Mouse (Mus musculus): ENCODE measurements around the gene Mis12. TPM values are rescaled to one million over a fixed set of nuclear protein-coding genes. Genes with fewer than 3 reads are reported as not detected.

The Mis12 gene
- polyA plus RNA-seq (2012; rRNA removed) = 37.1 and 38.8 TPM in 2 replicates

GRCm38 (mm10) chr11:71019201-71020068, at the start of gene Mis12, which contains the start of gene Derl2:
TSS of gene Mis12 (plus strand) at chr11:71019611.
TSS of gene Derl2 (minus strand) at chr11:71019841.

GRCm38 (mm10) chr11:70969821-70970559, 49.4 kb upstream of the Mis12 start, which contains the start of the genes Nup88 and Rpain:
TSS of gene Nup88 (minus strand) at chr11:70969973.
TSS of gene Rpain (plus strand) at chr11:70970213.

GRCm38 (mm10) chr11:70982557-70983228, 36.7 kb upstream of the Mis12 start, which contains the start of gene C1qbp:
TSS of gene C1qbp (minus strand) at chr11:70983026.

GRCm38 (mm10) chr11:71004316-71004773, 15.1 kb upstream of the Mis12 start, which contains the start of gene Dhx33:
TSS of gene Dhx33 (minus strand) at chr11:71004437.

GRCm38 (mm10) chr11:71033163-71033761, 13.9 kb downstream of the Mis12 start, which contains the start of gene 6330403K07Rik:
TSS of gene 6330403K07Rik (minus strand) at chr11:71033513.

Other genes with a start within 250 kb of the Mis12 start
- gene Scimp, start 207.0 kb upstream of the Mis12 start, polyA plus RNA-seq (2012; rRNA removed) = 0.05 TPM in 1 of 2 replicates, not detected in the other
- 19.7 and 22.9 TPM in 2 replicates for gene Rabep1, start 174.8 kb upstream of the Mis12 start, polyA plus RNA-seq (2012; rRNA removed)
- gene Nup88, start 49.6 kb upstream of the Mis12 start, polyA plus RNA-seq (2012; rRNA removed) = 136 and 205 TPM in 2 replicates
- gene Rpain, start 49.4 kb upstream of the Mis12 start, polyA plus RNA-seq (2012; rRNA removed) = 65.4 and 101 TPM in 2 replicates
- 156 and 169 TPM in 2 replicates for gene C1qbp, start 36.6 kb upstream of the Mis12 start, polyA plus RNA-seq (2012; rRNA removed)
- gene Dhx33, start 15.2 kb upstream of the Mis12 start, polyA plus RNA-seq (2012; rRNA removed) = 19.2 and 29.2 TPM in 2 replicates
- 17.4 and 27.6 TPM in 2 replicates for gene Derl2, start 230 bp downstream of the Mis12 start, polyA plus RNA-seq (2012; rRNA removed)
- 196 and 211 TPM in 2 replicates for gene 6330403K07Rik, start 13.9 kb downstream of the Mis12 start, polyA plus RNA-seq (2012; rRNA removed)
- 0.04 TPM in 2 replicates for gene Nlrp1a, start 125.1 kb downstream of the Mis12 start, polyA plus RNA-seq (2012; rRNA removed)
- gene Nlrp1b, start 211.1 kb downstream of the Mis12 start, polyA plus RNA-seq (2012; rRNA removed) = 0.06 TPM in 2 replicates